18 mouse cellular contexts compared by ENCODE assay signal in the genomic region with DNA sequence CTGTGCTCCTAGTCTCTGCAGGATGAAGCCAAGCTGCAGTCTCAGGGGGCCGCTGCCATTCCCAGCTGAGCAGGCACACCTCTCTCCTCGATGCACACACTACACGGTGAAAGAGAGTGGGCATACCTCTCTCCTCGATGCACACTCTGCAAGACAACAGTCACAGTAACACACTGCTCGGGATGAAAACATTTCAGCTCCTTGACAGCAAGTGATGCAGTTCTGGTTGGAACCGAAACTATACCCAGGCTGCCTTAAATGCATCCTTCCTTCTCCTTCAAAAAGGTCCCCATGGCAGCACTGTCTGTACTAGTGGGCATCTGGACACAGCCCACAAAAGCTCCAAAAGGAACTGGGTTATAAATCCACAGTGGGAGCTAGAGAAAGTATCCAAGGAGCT.
"Had no signal": no experiment of that assay in that cellular context is flagged by ENCODE, and none has a peak within 500 bp of the region (broad histone marks: within the 10 kb centered on the region; RNA-seq: fewer than 3 reads in every experiment).

No protein-coding gene starts in this region.

- H3K27me3 ChIP-seq: liver, embryonic 13.5 days; midbrain, embryonic 13.5 days had no signal

- H3K9ac ChIP-seq: liver, embryonic 13.5 days; midbrain, embryonic 13.5 days had no signal

- H3K36me3 ChIP-seq: liver, embryonic 13.5 days; midbrain, embryonic 13.5 days had no signal

- H3K4me2 ChIP-seq: liver, embryonic 13.5 days; midbrain, embryonic 13.5 days had no signal

- H3K4me1 ChIP-seq: liver, embryonic 13.5 days; midbrain, embryonic 13.5 days had no signal

- H3K9me3 ChIP-seq: liver, embryonic 13.5 days; midbrain, embryonic 13.5 days had no signal

- ATAC-seq: intestine, embryonic 16.5 days; midbrain, embryonic 13.5 days had no signal

- DNase-seq: kidney, adult 18-20 months; kidney, adult 9 months; kidney, postnatal 14 days; layer of hippocampus, postnatal 36 days; liver, embryonic 13.5 days; lung, adult 2 months; lung, postnatal 14 days; lung, postnatal 4 days; right cerebral cortex, adult 18-20 months; right cerebral cortex, postnatal 14 days; right cerebral cortex, postnatal 4 days; thymus, adult 2 months; thymus, postnatal 14 days; thymus, postnatal 4 days had no signal

- H3K4me3 ChIP-seq: left cerebral cortex, adult 2 months; liver, embryonic 13.5 days; midbrain, embryonic 13.5 days had no signal

- H3K27ac ChIP-seq: left cerebral cortex, adult 2 months; liver, embryonic 13.5 days; midbrain, embryonic 13.5 days; stomach, postnatal 0 days had no signal
